Mouse (Mus musculus): ENCODE measurements around the gene Ugcg. TPM values are rescaled to one million over a fixed set of nuclear protein-coding genes. Genes with fewer than 3 reads are reported as not detected.

Gene Ugcg
- polyA plus RNA-seq, 1 experiment, result 57.9 TPM

- H3K27ac ChIP-seq (ENCODE audit: insufficient read depth, low read length), result peak overlapping the region; percentile 91
- peak in 1 of 2 experiments; percentile 55 for DNase-seq (ENCODE audit: low read depth in 1 of 2, low spot score in 2 of 2)
Measured at GRCm38 (mm10) chr4:59265631-59266030, 76.6 kb downstream of the Ugcg start.

More at GRCm38 (mm10) chr4:59265631-59266030, 76.6 kb downstream of the Ugcg start:
- TF ChIP-seq POLR2A (IDR thresholded peaks at IDR 0.05; ENCODE audit: low read depth, low read length) (no peak), CTCF (IDR thresholded peaks at IDR 0.05; ENCODE audit: extremely low read depth, insufficient read depth, insufficient read length, insufficient replicate concordance) (no peak)
- Histone ChIP-seq H3K4me3 (ENCODE audit: extremely low read depth, insufficient read depth, insufficient read length) (no peak overlapping the region), H3K4me1 (ENCODE audit: control insufficient read depth, insufficient read depth, insufficient read length) (peaks cover 40% of the 10 kb centered on the region), H3K36me3 (ENCODE audit: control insufficient read depth, insufficient read depth, low read length) (no peaks in the 10 kb centered on the region; the same call in 1 of the 2 replicates), H3K27me3 (ENCODE audit: control insufficient read depth, insufficient read depth, low read length) (no peaks in the 10 kb centered on the region)
- 8% methylated on average over 5 of the region's 5 CpGs for WGBS

Other genes starting within 250 kb of the Ugcg start
- gene Zkscan16, start 245.6 kb upstream of the Ugcg start, polyA plus RNA-seq (2012; rRNA removed), result 0.04 TPM in 1 of 2 replicates, not detected in the other
- gene Ptgr1, start 202.1 kb upstream of the Ugcg start, polyA plus RNA-seq (2012; rRNA removed), result 0.92 and 0.96 TPM in 2 replicates
- gene Dnajc25, start 194.2 kb upstream of the Ugcg start, polyA plus RNA-seq (2012; rRNA removed), result 1.4 and 2.9 TPM in 2 replicates
- gene Gm20503, start 186.0 kb upstream of the Ugcg start, polyA plus RNA-seq (2012; rRNA removed), result not detected in 2 replicates
- 31.5 and 34.5 TPM in 2 replicates for gene Gng10, start 154.2 kb upstream of the Ugcg start, polyA plus RNA-seq (2012; rRNA removed)
- not detected in 2 replicates for gene AI481877, start 50.3 kb upstream of the Ugcg start, polyA plus RNA-seq (2012; rRNA removed)
- gene Susd1, start 249.4 kb downstream of the Ugcg start, polyA plus RNA-seq (2012; rRNA removed), result 23.3 and 25.4 TPM in 2 replicates